Mouse (Mus musculus) MEL (cell line): ENCODE data around the gene Alx3. TPM values are rescaled to one million over a fixed set of nuclear protein-coding genes. Genes with fewer than 3 reads are reported as not detected.

Source experiments
- DNase-seq: peaks from one replicate; pipeline ENCODE4 v3.0.0; 2011; ENCODE audit warnings: low read depth, low spot score
- H3K27ac ChIP-seq: 2 replicates; pipeline ENCODE4 v1.5.1; 2012; ENCODE audit warnings: low read depth, mild to moderate bottlenecking, control low read depth, low read length, moderate library complexity; ENCODE audit not compliant: control insufficient read depth
- H3K27me3 ChIP-seq, 2 experiments: fragments of 150-350 bp in 1 of 2; sonication (generic) in 1 of 2; 2 replicates each; pipeline ENCODE4 v1.6.1; 2012; ENCODE audit warnings: low read length in 2 of 2, mild to moderate bottlenecking in 2 of 2, improper control_type of control experiment in 1 of 2, moderate library complexity in 1 of 2; ENCODE audit not compliant: insufficient read depth in 2 of 2, control insufficient read depth in 1 of 2
- H3K36me3 ChIP-seq, 2 experiments: 2 replicates each; pipeline ENCODE4 v1.6.1; 2012 to 2014; ENCODE audit warnings: low read length in 2 of 2, improper control_type of control experiment in 1 of 2, inconsistent platforms in 1 of 2, mild to moderate bottlenecking in 1 of 2; ENCODE audit not compliant: insufficient read depth in 2 of 2, control insufficient read depth in 1 of 2
- H3K4me1 ChIP-seq, 2 experiments: fragments of 150-350 bp in 1 of 2; sonication (generic) in 1 of 2; 2 replicates each; pipeline ENCODE4 v1.6.1; 2012; ENCODE audit warnings: low read length in 2 of 2, improper control_type of control experiment in 1 of 2, mild to moderate bottlenecking in 1 of 2; ENCODE audit not compliant: insufficient read depth in 2 of 2, control insufficient read depth in 1 of 2
- H3K4me3 ChIP-seq, 2 experiments: fragments of 150-350 bp in 1 of 2; sonication (generic) in 1 of 2; 2 replicates each; pipeline ENCODE4 v1.5.1; 2012; ENCODE audit warnings: low read depth in 2 of 2, low read length in 2 of 2, mild to moderate bottlenecking in 2 of 2, moderate library complexity in 2 of 2, control low read depth in 1 of 2, improper control_type of control experiment in 1 of 2; ENCODE audit not compliant: control insufficient read depth in 1 of 2, insufficient read depth in 1 of 2
- H3K79me2 ChIP-seq: 2 replicates; pipeline ENCODE4 v1.6.1; 2012; ENCODE audit warnings: mild to moderate bottlenecking, low read length, moderate library complexity; ENCODE audit not compliant: control insufficient read depth, poor library complexity, insufficient read depth
- H3K9ac ChIP-seq: 2 replicates; pipeline ENCODE4 v1.6.1; 2012; ENCODE audit warnings: low read depth, mild to moderate bottlenecking, control low read depth, low read length, moderate library complexity; ENCODE audit not compliant: control insufficient read depth, poor library complexity, severe bottlenecking
- H3K9me3 ChIP-seq: fragments of 150-350 bp; sonication (generic); replicated peaks from 2 replicates; pipeline ENCODE4 v1.6.1; 2012; ENCODE audit warnings: mild to moderate bottlenecking, low read length, improper control_type of control experiment, moderate library complexity; ENCODE audit not compliant: insufficient read depth
- CTCF ChIP-seq, 3 experiments: IDR thresholded peaks in 2 of 3; conservative IDR thresholded peaks in 1 of 3; 2 replicates each; pipeline ENCODE4 v1.5.1; 2011 to 2012; ENCODE audit warnings: low read length in 3 of 3, low read depth in 2 of 3, mild to moderate bottlenecking in 2 of 3, improper control_type of control experiment in 1 of 3, inconsistent platforms in 1 of 3, mixed read lengths in 1 of 3, moderate library complexity in 1 of 3; ENCODE audit not compliant: control insufficient read depth in 1 of 3, insufficient read depth in 1 of 3, poor library complexity in 1 of 3, severe bottlenecking in 1 of 3
- E2F4 ChIP-seq: IDR thresholded peaks from 2 replicates; pipeline ENCODE4 v1.6.1; 2011; ENCODE audit warnings: low read depth, low read length, improper control_type of control experiment, borderline replicate concordance
- EP300 ChIP-seq, 2 experiments: IDR thresholded peaks; 2 replicates each; pipeline ENCODE4 v1.6.1; 2011; ENCODE audit warnings: improper control_type of control experiment in 2 of 2, low read length in 2 of 2, low read depth in 1 of 2, mild to moderate bottlenecking in 1 of 2
- ETS1 ChIP-seq: IDR thresholded peaks from 2 replicates; pipeline ENCODE4 v1.6.1; 2012; ENCODE audit warnings: low read depth, mild to moderate bottlenecking, inconsistent platforms, low read length, improper control_type of control experiment, moderate library complexity
- KAT2A ChIP-seq: conservative IDR thresholded peaks from 2 replicates; pipeline ENCODE4 v1.6.1; 2012; ENCODE audit warnings: low read depth, low read length, improper control_type of control experiment, inconsistent platforms
- MAFK ChIP-seq: IDR thresholded peaks from 2 replicates; pipeline ENCODE4 v1.6.1; 2011; ENCODE audit warnings: low read depth, mild to moderate bottlenecking, low read length, improper control_type of control experiment, borderline replicate concordance
- MEF2A ChIP-seq: IDR thresholded peaks from 2 replicates; pipeline ENCODE4 v1.6.1; 2014; ENCODE audit warnings: low read depth, mild to moderate bottlenecking, inconsistent platforms, low read length, improper control_type of control experiment; ENCODE audit not compliant: poor library complexity, insufficient replicate concordance, severe bottlenecking; ENCODE audit errors: extremely low read depth
- MYB ChIP-seq: IDR thresholded peaks from 2 replicates; pipeline ENCODE4 v1.6.1; 2011; ENCODE audit warnings: mild to moderate bottlenecking, low read depth, low read length, improper control_type of control experiment
- NRF1 ChIP-seq: IDR thresholded peaks from 2 replicates; pipeline ENCODE4 v1.6.1; 2014; ENCODE audit warnings: low read depth, mild to moderate bottlenecking, inconsistent platforms, low read length, improper control_type of control experiment, moderate library complexity; ENCODE audit not compliant: poor library complexity, insufficient read depth, severe bottlenecking
- POLR2AphosphoS5 ChIP-seq: IDR thresholded peaks from 2 replicates; pipeline ENCODE4 v1.6.1; 2012; ENCODE audit warnings: low read depth, borderline replicate concordance, mild to moderate bottlenecking, inconsistent platforms, low read length, moderate library complexity, mixed read lengths
- RAD21 ChIP-seq: IDR thresholded peaks from 2 replicates; pipeline ENCODE4 v1.6.1; 2011; ENCODE audit warnings: mild to moderate bottlenecking, low read depth, low read length, improper control_type of control experiment
- TAL1 ChIP-seq: IDR thresholded peaks from 2 replicates; pipeline ENCODE4 v1.6.1; 2012; ENCODE audit warnings: mild to moderate bottlenecking, inconsistent platforms, low read length, moderate library complexity, mixed read lengths
- TCF12 ChIP-seq: IDR thresholded peaks from 2 replicates; pipeline ENCODE4 v1.6.1; 2014; ENCODE audit warnings: low read depth, mild to moderate bottlenecking, inconsistent platforms, low read length, improper control_type of control experiment, moderate library complexity
- USF1 ChIP-seq: IDR thresholded peaks from 2 replicates; pipeline ENCODE4 v1.6.1; 2014; ENCODE audit warnings: low read depth, mild to moderate bottlenecking, inconsistent platforms, low read length, improper control_type of control experiment, moderate library complexity
- USF2 ChIP-seq, 2 experiments: IDR thresholded peaks; 2 replicates each; pipeline ENCODE4 v1.6.1; 2011 to 2012; ENCODE audit warnings: improper control_type of control experiment in 2 of 2, low read length in 2 of 2, borderline replicate concordance in 1 of 2, inconsistent platforms in 1 of 2, low read depth in 1 of 2, mild to moderate bottlenecking in 1 of 2; ENCODE audit not compliant: insufficient read depth in 1 of 2
- ZC3H11A ChIP-seq: IDR thresholded peaks from 2 replicates; pipeline ENCODE4 v1.6.1; 2012; ENCODE audit warnings: low read depth, mild to moderate bottlenecking, inconsistent platforms, low read length, improper control_type of control experiment
- ZKSCAN1 ChIP-seq: IDR thresholded peaks from 2 replicates; pipeline ENCODE4 v1.6.1; 2012; ENCODE audit warnings: low read depth, mild to moderate bottlenecking, inconsistent platforms, low read length, improper control_type of control experiment, moderate library complexity
- polyA plus RNA-seq, 2 experiments: library from polyadenylated mRNA; stranded (reverse) in 1 of 2; unstranded in 1 of 2; fragments of >175 nt in 1 of 2; fragments of >200 nt in 1 of 2; gene quantifications; 2 replicates each; pipeline versions ENCODE4 v1.2.1 to v1.2.4; 2012; ENCODE audit warnings: low replicate concordance in 2 of 2, low read depth in 1 of 2; ENCODE audit not compliant: insufficient read length in 2 of 2, insufficient read depth in 1 of 2, missing spikeins in 1 of 2
- total RNA-seq: library from RNA; depleted of rRNA; stranded (reverse); fragments of 300-350 nt; gene quantifications from 2 replicates; pipeline ENCODE4 v1.2.3, GENCODE M21; 2012

Gene Alx3
- total and polyA plus RNA-seq, 3 experiments: not detected

- no peaks in the 10 kb centered on the region for H3K79me2 ChIP-seq
- H3K27me3 ChIP-seq: no peaks in the 10 kb centered on the region
- no peak for TF ChIP-seq POLR2AphosphoS5
- TF ChIP-seq EP300 (IDR thresholded peaks at IDR 0.05; ENCODE audit: low read depth in 1 of 2, low read length in 2 of 2): 0 out of 4 replicates have a peak, but pooled peaks of 1 of the 2 experiments have one; percentile 7
- TF ChIP-seq, all 39 proteins: peak for 1
- no peaks in the 10 kb centered on the region for H3K36me3 ChIP-seq
- no peaks in the 10 kb centered on the region for H3K9me3 ChIP-seq
- H3K9ac ChIP-seq: no peak overlapping the region
- 0 out of 4 replicates have a peak, but pooled peaks cover 0 to 4% of the 10 kb centered on the region in 2 experiments for H3K4me1 ChIP-seq
- H3K27ac ChIP-seq: no peak overlapping the region
- no peak for DNase-seq
- no peak overlapping the region for H3K4me3 ChIP-seq
Observed at GRCm38 (mm10) chr3:107608808-107609207, 14.0 kb downstream of the Alx3 start.

- DNase-seq: no peak
- Histone ChIP-seq H3K4me3 (no peak overlapping the region), H3K27ac (no peak overlapping the region), H3K9ac (no peak overlapping the region), H3K36me3 (no peaks in the 10 kb centered on the region), H3K4me1 (0 out of 4 replicates have a peak, but pooled peaks cover 0 to 4% of the 10 kb centered on the region in 2 experiments), H3K27me3 (no peaks in the 10 kb centered on the region), H3K9me3 (no peaks in the 10 kb centered on the region), H3K79me2 (no peaks in the 10 kb centered on the region)
- TF ChIP-seq ZKSCAN1 (no peak), MYB (no peak), TAL1 (no peak), TCF12 (no peak), USF2 (IDR thresholded peaks at IDR 0.05; ENCODE audit: borderline replicate concordance in 1 of 2, insufficient read depth in 1 of 2, low read depth in 1 of 2, low read length in 2 of 2) (no peak), CTCF (IDR thresholded peaks at IDR 0.05 in 2 of 3, conservative IDR thresholded peaks at IDR 0.05 in 1 of 3; ENCODE audit: control insufficient read depth in 1 of 3, insufficient read depth in 1 of 3, low read depth in 2 of 3, low read length in 3 of 3, poor library complexity in 1 of 3, severe bottlenecking in 1 of 3) (no peak), KAT2A (no peak), MEF2A (no peak), ETS1 (no peak), ZC3H11A (no peak), NRF1 (no peak), E2F4 (no peak), MAFK (no peak), USF1 (no peak), RAD21 (no peak)
Observed at GRCm38 (mm10) chr3:107609376-107609775, 14.5 kb downstream of the Alx3 start.
